Mouse (Mus musculus): ENCODE results near the gene Tssk3. TPM values are rescaled to one million over a fixed set of nuclear protein-coding genes. Genes with fewer than 3 reads are reported as not detected.
A peak's percentile ranks its signal among the peaks of the same experiment; 100 is the strongest.
"Not testable (repeated sequence)": the region's sequence is repeated elsewhere in the genome, so short reads cannot be mapped to it uniquely, and the experiment has no call there.

Gene Tssk3
- not detected in 2 replicates for polyA plus RNA-seq (2012; ENCODE audit: insufficient read depth, insufficient read length, missing spikeins)

- H3K27ac ChIP-seq (ENCODE audit: insufficient read depth, low read depth, low read length), result no peak within 1 kb of the TSS
- H3K4me1 ChIP-seq (ENCODE audit: control insufficient read depth, insufficient read depth, low read length), result peaks cover 9% of the 10 kb centered on the region
- no peak for TF ChIP-seq POLR2A (IDR thresholded peaks at IDR 0.05; ENCODE audit: borderline replicate concordance, low read depth, low read length)
- no peak for TF ChIP-seq CTCF (IDR thresholded peaks at IDR 0.05; ENCODE audit: low read depth, low read length)
- H3K4me3 ChIP-seq (ENCODE audit: insufficient read depth, low read length), result no peak within 1 kb of the TSS
These were observed at the start of gene Tssk3, which contains the start of gene Fam229a for GRCm38 (mm10) chr4:129490972-129491880. Gene Tssk3, minus strand, starts transcription at chr4:129491022. Gene Fam229a, plus strand, starts transcription at chr4:129491190.

DNA sequence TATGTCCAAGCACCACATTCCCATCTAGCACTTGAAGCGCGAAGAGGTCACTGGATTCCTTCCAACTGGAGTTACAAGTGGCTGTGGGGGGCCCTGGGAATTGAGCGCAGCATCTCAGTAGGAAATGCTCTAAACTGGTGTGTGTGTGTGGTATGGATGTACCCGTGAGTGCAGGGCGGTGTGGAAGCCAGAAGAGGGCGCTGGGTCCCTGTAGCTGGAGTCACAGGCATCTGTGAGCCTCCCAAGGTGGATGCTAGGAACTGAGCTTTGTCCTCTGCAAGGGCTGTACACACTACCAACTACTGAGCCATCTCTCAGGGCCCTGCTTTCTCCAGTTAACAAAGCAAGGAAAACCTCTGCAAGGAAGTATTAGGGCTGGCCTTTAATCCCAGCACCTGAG, 49.2 kb upstream of the Tssk3 start:
- TF ChIP-seq POLR2A (IDR thresholded peaks at IDR 0.05; ENCODE audit: borderline replicate concordance, low read depth, low read length) (no peak), CTCF (IDR thresholded peaks at IDR 0.05; ENCODE audit: low read depth, low read length) (no peak)
- H3K4me1 ChIP-seq (ENCODE audit: control insufficient read depth, insufficient read depth, low read length), result peaks cover 9% of the 10 kb centered on the region
- no peak overlapping the region for H3K4me3 ChIP-seq (ENCODE audit: insufficient read depth, low read length)
- no peak overlapping the region for H3K27ac ChIP-seq (ENCODE audit: insufficient read depth, low read depth, low read length)

- H3K4me1 ChIP-seq (ENCODE audit: control insufficient read depth, insufficient read depth, low read length); H3K27ac ChIP-seq (ENCODE audit: insufficient read depth, low read depth, low read length); H3K4me3 ChIP-seq (ENCODE audit: insufficient read depth, low read length): not testable (repeated sequence)
These were observed 38.1 kb upstream of the Tssk3 start for GRCm38 (mm10) chr4:129528901-129529300.

DNA sequence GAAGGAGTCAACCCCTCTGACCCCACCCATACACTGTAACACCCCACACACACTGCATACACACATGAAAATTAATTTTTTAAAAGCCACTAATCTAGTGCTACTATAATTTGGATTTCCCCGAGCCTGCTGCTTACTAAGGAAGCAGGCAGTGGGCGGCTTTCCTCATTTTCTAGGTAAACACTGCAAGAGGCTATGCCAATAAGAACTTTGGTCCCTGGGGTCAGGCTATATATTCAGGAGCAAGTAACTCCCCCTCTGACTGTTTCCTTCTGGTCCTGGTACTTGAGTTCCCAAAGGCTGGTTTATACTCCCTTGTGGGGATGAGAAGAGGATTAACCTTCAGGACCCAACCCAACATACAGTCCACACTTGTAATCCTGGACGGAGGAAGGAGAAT, 35.1 kb upstream of the Tssk3 start:
- Histone ChIP-seq H3K27ac (ENCODE audit: insufficient read depth, low read depth, low read length) (no peak overlapping the region), H3K4me1 (ENCODE audit: control insufficient read depth, insufficient read depth, low read length) (no peaks in the 10 kb centered on the region), H3K4me3 (ENCODE audit: insufficient read depth, low read length) (no peak overlapping the region)
- TF ChIP-seq POLR2A (IDR thresholded peaks at IDR 0.05; ENCODE audit: borderline replicate concordance, low read depth, low read length) (no peak), CTCF (IDR thresholded peaks at IDR 0.05; ENCODE audit: low read depth, low read length) (no peak)

GRCm38 (mm10) chr4:129525338-129525737, 34.5 kb upstream of the Tssk3 start:
- no peak overlapping the region for H3K27ac ChIP-seq (ENCODE audit: insufficient read depth, low read depth, low read length)
- H3K4me3 ChIP-seq (ENCODE audit: insufficient read depth, low read length), result no peak overlapping the region
- no peaks in the 10 kb centered on the region for H3K4me1 ChIP-seq (ENCODE audit: control insufficient read depth, insufficient read depth, low read length)
- TF ChIP-seq POLR2A (IDR thresholded peaks at IDR 0.05; ENCODE audit: borderline replicate concordance, low read depth, low read length) (no peak), CTCF (IDR thresholded peaks at IDR 0.05; ENCODE audit: low read depth, low read length) (no peak)

DNA sequence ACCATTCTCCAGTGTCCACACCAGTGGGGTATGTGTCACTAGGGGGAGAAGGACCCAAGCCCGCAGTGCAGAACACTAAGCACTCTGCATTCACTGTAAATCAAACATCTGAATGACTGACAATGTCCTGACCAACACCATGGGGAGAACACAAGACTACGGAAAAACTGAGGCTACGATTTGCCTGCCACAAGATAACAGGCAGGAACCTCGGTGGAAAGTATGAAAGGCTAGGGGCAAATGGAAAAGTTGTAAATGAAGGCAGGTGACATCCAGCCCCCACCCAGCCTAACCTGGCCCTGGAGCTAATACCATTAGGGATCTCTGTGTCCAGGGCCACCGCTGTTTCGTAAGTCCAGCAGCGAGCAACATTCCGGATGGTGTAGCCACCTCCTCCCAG, 27.7 kb upstream of the Tssk3 start:
- no peak overlapping the region for H3K4me3 ChIP-seq (ENCODE audit: insufficient read depth, low read length)
- H3K4me1 ChIP-seq (ENCODE audit: control insufficient read depth, insufficient read depth, low read length), result no peaks in the 10 kb centered on the region
- H3K27ac ChIP-seq (ENCODE audit: insufficient read depth, low read depth, low read length), result no peak overlapping the region
- no peak for TF ChIP-seq POLR2A (IDR thresholded peaks at IDR 0.05; ENCODE audit: borderline replicate concordance, low read depth, low read length)
- no peak for TF ChIP-seq CTCF (IDR thresholded peaks at IDR 0.05; ENCODE audit: low read depth, low read length)

DNA sequence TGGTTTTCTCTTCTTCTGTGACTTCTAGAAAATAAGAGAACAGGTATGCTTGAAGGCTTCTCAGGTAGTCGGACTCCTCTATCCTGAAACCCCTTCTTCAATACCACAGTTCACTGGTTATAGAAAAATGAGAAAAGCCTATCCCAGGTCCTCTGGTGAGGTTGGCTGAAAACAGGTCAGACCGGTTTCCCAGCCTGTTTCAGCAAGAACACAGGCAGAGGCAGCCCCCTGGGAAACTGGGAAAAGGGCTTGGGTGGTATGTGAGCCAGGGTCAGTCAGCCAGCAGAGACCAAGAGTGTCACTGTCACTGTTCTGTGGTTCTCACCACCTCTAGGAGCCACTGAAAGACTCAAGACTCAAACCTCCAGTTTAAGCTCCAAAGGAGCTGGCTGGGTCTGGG, 26.1 kb upstream of the Tssk3 start:
- H3K4me1 ChIP-seq (ENCODE audit: control insufficient read depth, insufficient read depth, low read length), result peaks cover 12% of the 10 kb centered on the region
- H3K4me3 ChIP-seq (ENCODE audit: insufficient read depth, low read length), result no peak overlapping the region
- H3K27ac ChIP-seq (ENCODE audit: insufficient read depth, low read depth, low read length), result no peak overlapping the region
- TF ChIP-seq POLR2A (IDR thresholded peaks at IDR 0.05; ENCODE audit: borderline replicate concordance, low read depth, low read length) (no peak), CTCF (IDR thresholded peaks at IDR 0.05; ENCODE audit: low read depth, low read length) (no peak)

GRCm38 (mm10) chr4:129514300-129514898, 23.6 kb upstream of the Tssk3 start:
- peak overlapping the region; percentile 64 for H3K4me3 ChIP-seq (ENCODE audit: insufficient read depth, low read length)
- TF ChIP-seq POLR2A (IDR thresholded peaks at IDR 0.05; ENCODE audit: borderline replicate concordance, low read depth, low read length), result no peak
- peak; percentile 74 for TF ChIP-seq CTCF (IDR thresholded peaks at IDR 0.05; ENCODE audit: low read depth, low read length)
- H3K4me1 ChIP-seq (ENCODE audit: control insufficient read depth, insufficient read depth, low read length), result peaks cover 18% of the 10 kb centered on the region
- H3K27ac ChIP-seq (ENCODE audit: insufficient read depth, low read depth, low read length), result no peak overlapping the region

- TF ChIP-seq POLR2A (IDR thresholded peaks at IDR 0.05; ENCODE audit: borderline replicate concordance, low read depth, low read length), result no peak
- TF ChIP-seq CTCF (IDR thresholded peaks at IDR 0.05; ENCODE audit: low read depth, low read length), result no peak
- Histone ChIP-seq H3K4me1 (ENCODE audit: control insufficient read depth, insufficient read depth, low read length) (peaks cover 18% of the 10 kb centered on the region), H3K4me3 (ENCODE audit: insufficient read depth, low read length) (peak overlapping the region; percentile 64), H3K27ac (ENCODE audit: insufficient read depth, low read depth, low read length) (no peak overlapping the region)
These were observed 23.1 kb upstream of the Tssk3 start for GRCm38 (mm10) chr4:129513891-129514290.

Data from bone marrow macrophage, adult 2 months (primary cell).